Mouse (Mus musculus) kidney, postnatal 36 days (tissue): Measurements from ENCODE around the gene Tenm4.

Experiments used
- DNase-seq, 2 experiments: peaks; one replicate each; pipeline ENCODE4 v3.0.0; 2021 to 2022; ENCODE audit warnings: mixed read lengths in 2 of 2

Gene Tenm4

DNA sequence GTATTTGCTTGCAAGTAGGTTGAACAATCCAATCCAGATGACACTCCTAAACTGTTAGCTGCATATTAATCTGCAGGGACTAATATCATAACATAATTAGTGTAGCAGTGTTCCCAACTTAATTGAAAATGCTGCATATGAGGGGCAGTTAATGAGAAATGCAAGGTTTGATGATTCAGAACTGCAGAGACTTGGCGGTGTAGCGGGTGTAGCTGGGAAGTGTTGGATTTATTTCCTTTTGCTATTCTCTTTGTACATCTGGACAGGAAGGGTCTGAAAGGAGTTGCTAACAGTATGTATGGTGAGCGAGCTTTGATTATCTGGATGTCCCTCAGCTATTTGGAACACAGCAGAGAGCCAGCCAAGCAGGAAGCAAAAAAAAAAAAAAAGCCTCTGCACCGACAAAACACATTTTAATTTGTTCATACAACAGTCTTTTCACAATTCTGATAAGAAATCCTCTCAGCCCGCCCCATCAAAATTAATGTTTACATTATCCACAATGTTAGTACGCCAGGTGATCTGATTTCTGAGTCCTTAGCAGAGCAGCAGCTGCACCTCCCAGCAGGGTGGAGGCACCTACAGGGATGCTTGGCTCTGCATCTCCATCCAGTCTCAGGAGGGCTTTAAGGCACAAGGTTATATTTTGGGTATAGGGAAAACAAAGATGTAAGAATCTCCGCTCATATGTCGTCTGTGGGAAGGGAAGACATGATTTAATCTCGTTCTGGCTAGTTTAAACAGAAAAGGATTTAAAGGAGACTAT lies 243.4 kb downstream of the Tenm4 start:
- DNase-seq, result no peak

DNA sequence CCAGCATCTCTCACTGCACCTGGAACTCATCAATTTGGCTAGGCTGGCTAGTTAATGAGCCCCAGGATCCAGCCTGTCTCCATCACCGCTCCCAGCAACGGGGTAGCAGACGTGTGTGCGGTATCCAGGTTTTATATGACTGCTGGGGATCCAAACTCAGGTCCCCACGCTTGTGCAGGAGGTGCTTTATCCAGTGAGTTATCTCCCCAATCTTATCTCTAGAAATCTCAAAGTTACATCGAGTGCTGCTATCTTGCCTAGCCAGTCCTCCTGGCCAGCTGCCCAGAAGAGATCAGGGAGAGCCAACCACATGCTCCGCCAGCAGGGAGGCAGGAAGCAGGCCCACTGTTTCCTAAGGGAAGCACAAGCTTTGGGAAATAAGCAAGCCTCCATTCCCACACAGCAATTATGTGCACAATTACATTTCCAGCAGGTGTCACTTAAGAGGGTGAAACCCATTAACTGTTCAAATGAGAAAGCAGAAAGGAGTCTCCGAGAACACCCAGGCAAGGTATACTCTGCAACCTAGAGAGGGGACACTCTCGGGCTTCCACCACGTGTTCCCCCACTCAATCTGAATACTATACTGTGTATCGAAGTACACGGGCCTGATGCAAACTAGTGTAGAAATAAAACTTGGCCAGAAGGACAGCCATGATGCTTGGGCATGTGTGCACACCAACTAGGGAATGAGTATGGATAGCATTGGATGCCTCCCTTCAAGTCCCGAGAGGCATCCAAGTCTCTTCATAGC lies 246.4 kb downstream of the Tenm4 start:
- DNase-seq, result peak; percentile 64 to 80

DNA sequence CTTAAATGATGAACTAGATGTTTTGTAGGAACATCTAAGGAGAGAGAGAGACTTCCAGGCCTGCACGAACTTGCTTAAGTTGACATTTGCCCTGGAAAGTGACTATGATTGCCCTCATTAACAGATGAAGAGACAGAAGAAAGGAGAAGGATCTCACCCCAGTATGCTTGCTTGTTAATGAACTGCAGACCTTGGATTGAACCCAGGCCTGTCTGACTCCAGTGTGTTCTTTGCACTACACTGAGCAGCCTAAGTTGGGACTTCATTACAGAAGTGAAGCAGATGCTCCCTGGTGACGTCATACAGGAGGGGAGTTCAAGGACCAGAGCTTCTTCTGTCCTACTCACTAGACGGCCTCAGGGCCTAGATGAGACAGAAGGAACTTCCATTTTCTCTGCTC lies 247.1 kb downstream of the Tenm4 start:
- peak; percentile 23 to 51 for DNase-seq

DNA sequence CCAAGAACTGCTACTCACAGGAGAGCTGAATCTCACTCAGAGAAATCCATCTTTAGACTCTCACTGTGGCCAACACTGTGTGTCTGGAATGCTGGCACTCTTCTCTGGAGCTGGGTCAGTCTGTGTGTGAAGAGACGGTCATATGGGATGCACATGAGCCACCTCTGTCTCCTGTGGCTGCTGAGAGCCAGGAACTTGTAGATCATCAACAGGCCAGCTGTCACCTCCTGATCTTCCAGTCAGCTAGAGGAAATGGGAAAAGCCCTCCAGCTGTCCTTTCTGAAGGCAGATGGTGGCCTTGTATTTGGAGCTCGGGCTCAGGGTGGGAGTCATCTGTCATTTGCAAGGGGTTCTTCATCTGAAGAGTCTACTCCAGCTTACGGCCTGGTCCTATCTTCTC lies 249.0 kb downstream of the Tenm4 start:
- DNase-seq, result peak; percentile 19 to 32

- peak; percentile 16 to 22 for DNase-seq
Measured at GRCm38 (mm10) chr7:96420926-96421605, 250.0 kb downstream of the Tenm4 start.

DNA sequence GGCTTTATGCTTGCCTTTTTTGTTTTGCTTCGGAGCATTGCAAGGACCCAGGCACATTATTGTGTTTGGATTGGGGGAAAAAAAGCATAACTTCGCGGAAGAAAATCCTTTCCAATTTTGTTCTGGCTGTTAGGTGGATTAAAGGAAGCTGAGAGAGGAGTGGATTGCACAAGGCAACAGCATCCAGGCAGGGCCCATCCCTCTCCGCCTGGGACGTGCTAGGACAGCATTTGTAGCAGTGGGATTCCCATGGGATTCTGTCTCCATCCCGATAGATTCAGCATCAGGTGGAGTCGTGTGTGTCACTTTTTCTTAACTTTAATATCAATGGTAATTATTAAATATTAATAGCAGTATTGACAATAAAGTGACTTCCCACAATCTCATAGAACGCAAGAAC lies 255.9 kb downstream of the Tenm4 start:
- DNase-seq, result no peak

GRCm38 (mm10) chr7:96433307-96433706 lies 262.3 kb downstream of the Tenm4 start:
- DNase-seq, result no peak

GRCm38 (mm10) chr7:96438392-96438791 lies 267.3 kb downstream of the Tenm4 start:
- no peak for DNase-seq

- DNase-seq, result no peak
Measured at GRCm38 (mm10) chr7:96440161-96440707, 269.2 kb downstream of the Tenm4 start.

GRCm38 (mm10) chr7:96445771-96446170 lies 274.7 kb downstream of the Tenm4 start:
- no peak for DNase-seq

- no peak for DNase-seq
Measured at GRCm38 (mm10) chr7:96447806-96448397, 276.9 kb downstream of the Tenm4 start.

DNA sequence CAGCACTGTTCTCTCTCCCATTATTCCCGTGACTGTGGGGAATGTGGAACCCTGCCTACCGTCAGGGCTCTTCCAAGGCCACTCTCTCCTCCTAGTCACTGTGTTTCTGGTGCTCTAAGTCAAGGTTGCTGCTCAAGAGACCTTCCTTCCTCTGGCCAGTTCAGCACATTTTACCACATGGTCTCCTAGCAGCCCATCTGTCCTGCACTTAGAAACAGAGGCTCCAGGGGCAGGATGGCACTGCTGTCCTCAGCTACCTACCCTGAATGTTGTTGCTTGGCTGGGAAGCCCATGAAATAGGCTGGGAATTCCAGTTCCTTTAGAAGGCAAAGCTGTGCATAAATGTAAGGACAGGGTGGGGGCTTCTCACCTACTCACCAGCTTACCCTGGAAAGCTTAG lies 284.9 kb downstream of the Tenm4 start:
- no peak for DNase-seq

- DNase-seq, result no peak
Measured at GRCm38 (mm10) chr7:96456618-96457017, 285.6 kb downstream of the Tenm4 start.

DNA sequence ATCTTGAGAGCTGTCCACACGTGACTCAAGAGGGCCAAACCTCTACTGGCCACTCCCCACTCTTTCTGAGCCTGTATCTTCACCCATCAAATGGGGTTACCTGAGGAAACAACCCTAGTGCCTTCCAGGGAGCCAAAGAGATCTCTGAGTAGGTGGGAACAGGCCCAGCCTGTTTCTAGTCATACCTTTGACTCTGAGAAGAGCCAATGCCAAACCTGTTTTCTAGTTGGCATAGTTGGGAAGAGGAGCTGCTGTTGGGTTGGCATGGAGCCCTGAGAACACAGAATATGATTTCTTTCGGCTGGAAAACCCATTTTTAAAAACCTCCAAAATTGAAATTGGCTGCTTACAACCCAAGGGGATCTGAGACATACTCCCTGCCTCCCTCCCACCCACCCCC lies 286.8 kb downstream of the Tenm4 start:
- DNase-seq, result no peak

- DNase-seq, result no peak
Measured at GRCm38 (mm10) chr7:96458992-96459391, 287.9 kb downstream of the Tenm4 start.

- no peak for DNase-seq
Measured at GRCm38 (mm10) chr7:96466761-96467160, 295.7 kb downstream of the Tenm4 start.

GRCm38 (mm10) chr7:96470821-96471220 lies 299.8 kb downstream of the Tenm4 start:
- DNase-seq, result no peak

- no peak for DNase-seq
Measured at GRCm38 (mm10) chr7:96474560-96475089, 303.6 kb downstream of the Tenm4 start.

DNA sequence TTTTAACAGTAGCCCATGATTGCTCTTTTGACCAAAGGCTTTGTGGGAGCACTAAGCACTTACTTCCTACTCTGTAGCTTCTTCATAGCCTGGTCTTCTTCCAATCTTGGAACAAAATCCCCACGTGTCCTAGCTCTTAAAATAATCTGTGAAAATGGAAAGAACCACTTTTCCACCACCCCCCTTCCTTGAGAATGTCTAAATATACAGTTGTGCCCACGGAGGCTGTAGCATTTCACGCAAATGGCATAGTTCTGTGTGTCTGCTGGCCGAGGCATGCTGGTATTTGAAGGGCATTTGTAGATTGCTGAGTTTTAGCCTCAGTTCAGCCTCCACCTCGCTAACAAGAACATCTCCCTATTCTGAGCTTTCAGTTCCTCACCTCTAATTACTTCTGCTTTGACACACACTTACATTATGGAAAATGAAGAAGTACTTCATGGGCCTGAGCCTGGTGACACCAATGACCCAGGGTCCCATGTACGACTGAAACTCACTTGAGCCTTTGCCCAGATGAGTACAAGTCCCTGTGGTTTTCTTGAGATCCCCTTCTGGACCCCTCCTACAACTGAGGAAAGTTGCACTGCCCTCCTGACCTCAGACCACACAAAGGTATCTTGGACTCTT lies 306.1 kb downstream of the Tenm4 start:
- no peak for DNase-seq

DNA sequence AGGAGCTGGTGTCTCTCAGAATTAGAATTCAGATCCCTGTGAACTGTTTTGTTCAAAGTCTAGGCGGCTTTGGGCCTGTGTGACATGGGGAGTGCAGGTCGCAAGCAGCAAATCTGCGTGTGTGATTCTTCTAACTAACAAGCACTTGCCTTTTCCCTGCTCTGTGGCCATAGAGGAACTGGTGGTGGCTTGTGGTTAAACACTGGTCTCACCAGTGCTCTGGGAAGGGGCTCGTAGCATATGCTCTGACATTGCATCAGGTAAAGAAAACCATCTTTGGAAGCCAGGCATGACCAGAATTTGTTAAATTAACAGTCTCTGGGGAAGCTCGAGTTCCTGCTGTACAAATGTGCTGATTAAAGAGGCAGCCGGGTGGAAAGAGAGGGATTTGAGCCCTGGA lies 308.1 kb downstream of the Tenm4 start:
- DNase-seq, result no peak

- no peak for DNase-seq
Measured at GRCm38 (mm10) chr7:96480351-96480983, 309.4 kb downstream of the Tenm4 start.

- DNase-seq, result no peak
Measured at GRCm38 (mm10) chr7:96482953-96483352, 311.9 kb downstream of the Tenm4 start.
